Mouse (Mus musculus): ENCODE measurements around the gene Pop7. TPM values are rescaled to one million over a fixed set of nuclear protein-coding genes. Genes with fewer than 3 reads are reported as not detected.

Pop7 gene
- polyA plus RNA-seq, 1 experiment from 2014 or later: 58.0 TPM

DNA sequence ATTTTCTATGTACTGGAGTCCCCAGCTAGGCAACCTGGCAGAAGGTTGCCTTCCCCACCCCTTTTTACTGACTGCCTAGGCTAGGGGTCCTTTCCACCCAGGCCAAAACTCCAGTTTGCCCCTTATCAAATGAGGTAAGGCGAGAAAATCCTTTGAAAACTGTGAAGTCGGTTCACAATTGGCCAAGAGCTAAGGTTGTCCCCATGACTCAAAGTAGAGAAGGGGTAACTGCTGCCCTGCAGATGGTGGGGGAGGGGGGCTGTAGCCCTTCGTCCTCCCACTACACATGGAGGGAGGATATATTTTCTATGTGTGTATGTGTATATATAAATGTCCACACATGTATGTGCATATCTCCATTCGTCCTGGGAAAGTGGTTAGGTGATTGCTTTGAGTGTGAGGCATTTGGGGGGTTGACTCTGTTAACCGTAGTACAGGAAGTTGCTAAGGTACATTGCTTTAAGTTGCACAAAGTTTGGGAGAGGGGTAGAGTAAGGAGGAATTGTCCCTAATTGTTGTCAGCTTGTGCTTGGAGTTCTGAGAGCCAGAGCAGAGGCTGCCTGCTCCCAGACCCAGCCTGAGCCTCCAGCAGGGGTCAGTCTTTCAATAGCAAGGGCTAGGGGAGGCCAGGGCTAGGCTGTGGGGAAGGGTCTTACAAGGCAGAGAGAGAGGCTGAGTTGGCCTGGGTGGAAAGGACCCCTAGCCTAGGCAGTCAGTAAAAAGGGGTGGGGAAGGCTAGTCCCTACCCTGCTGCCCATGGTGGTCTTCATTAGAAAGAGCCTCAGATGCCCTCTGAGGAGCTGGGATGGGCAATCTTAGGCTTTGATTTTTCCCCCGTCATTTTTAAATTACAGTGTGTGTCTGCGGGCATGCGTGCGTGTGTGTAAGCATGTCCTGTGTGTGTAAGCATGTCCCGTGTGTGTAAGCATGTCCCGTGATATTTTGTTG lies 10.8 kb upstream of the Pop7 start:
- Histone ChIP-seq H3K4me2 (replicated peaks) (peak overlapping the region; percentile 94), H3K9ac (replicated peaks) (peak overlapping the region; percentile 100; the same call in 1 of the 2 replicates), H3K4me3 (no peak overlapping the region), H3K36me3 (peaks cover under 1% of the 10 kb centered on the region; the same call in 1 of the 2 replicates), H3K4me1 (peaks cover 37% of the 10 kb centered on the region), H3K27ac (replicated peaks) (no peak overlapping the region), H3K27me3 (no peaks in the 10 kb centered on the region; the same call in 1 of the 2 replicates), H3K9me3 (no peaks in the 10 kb centered on the region)
- WGBS: 82% methylated on average over 11 of the region's 11 CpGs
- peak; percentile 55; the same call in 1 of the 2 replicates for ATAC-seq (ENCODE audit: low FRiP score, low read depth)

DNA sequence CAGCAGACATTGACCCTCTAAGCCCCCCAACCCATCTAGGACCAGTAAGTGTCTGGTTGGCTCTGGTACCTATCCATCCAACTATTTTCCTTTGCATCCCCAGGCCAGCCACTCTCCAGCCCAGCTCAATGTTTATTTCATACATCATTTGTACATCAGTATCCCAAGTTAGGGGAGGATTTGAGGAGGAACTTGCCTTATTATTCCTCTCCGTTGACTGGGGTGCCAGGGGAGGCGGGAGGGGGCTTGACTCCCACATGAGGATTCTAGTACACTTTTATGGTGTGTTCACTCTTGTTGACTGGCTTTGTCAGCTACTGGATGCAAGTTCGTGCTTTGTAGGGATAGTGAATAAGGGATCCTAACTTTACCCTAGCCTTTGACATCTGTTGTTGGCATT lies 9.4 kb upstream of the Pop7 start:
- Histone ChIP-seq H3K27ac (replicated peaks) (peak overlapping the region; percentile 86; the same call in 1 of the 2 replicates), H3K4me1 (peaks cover 37% of the 10 kb centered on the region)

DNA sequence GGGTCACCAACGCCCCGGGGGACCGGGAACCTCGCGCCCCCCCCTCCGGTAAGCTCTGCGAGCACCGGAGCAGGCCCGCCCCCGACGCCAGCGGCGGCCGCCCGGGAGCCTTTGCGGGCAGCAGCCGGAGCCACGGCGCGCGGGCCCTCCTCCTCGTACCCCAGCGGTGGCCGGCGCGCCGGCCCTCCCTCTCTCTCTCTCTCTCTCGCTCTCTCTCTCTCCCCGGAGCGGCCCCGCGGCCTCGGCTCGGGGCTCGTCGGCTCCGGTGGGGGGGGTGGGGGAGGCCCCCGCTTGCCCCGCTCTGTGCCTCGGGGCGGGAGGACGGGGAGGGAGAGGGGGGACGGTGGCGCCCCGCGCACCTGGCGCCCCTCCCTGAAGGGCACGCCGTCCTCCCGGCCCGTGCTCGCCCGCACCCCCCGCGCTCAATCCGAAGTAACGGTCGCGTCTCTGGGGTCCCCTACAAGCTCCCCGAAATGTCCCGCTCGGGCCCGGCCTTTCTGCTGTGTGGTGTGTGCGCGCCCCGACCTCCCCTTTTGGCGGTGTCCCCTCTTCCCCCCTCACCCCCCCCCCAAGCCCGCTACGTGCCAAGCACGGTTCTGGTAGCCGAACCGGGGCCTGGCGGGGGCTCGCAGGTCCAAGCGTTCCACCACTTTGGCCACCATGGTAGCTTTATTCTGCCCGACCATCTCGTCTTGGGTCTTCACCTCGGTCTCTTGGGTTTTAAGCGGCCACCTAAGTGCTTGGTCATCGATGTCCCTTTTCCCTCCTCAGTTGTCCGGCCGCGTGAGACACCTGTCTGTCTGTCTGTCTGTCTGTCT lies 8.5 kb upstream of the Pop7 start:
- no peaks in the 10 kb centered on the region; the same call in 1 of the 2 replicates for H3K27me3 ChIP-seq
- peak overlapping the region; percentile 94 for H3K4me2 ChIP-seq (replicated peaks)
- peak overlapping the region; percentile 90 for H3K4me3 ChIP-seq
- peaks cover 37% of the 10 kb centered on the region for H3K4me1 ChIP-seq
- peak overlapping the region; percentile 100 for H3K9ac ChIP-seq (replicated peaks)
- no peaks in the 10 kb centered on the region for H3K9me3 ChIP-seq
- H3K27ac ChIP-seq (replicated peaks): peak overlapping the region; percentile 86
- no peaks in the 10 kb centered on the region for H3K36me3 ChIP-seq
- ATAC-seq (ENCODE audit: low FRiP score, low read depth): peak; percentile 58
- WGBS: under 1% methylated on average over 18 of the region's 83 CpGs

More for the DNA sequence above, 9.4 kb upstream of the Pop7 start:
- peak overlapping the region; percentile 94 for H3K4me2 ChIP-seq (replicated peaks)
- no peaks in the 10 kb centered on the region for H3K36me3 ChIP-seq
- no peak for ATAC-seq (ENCODE audit: low FRiP score, low read depth)
- no peaks in the 10 kb centered on the region for H3K9me3 ChIP-seq
- peak overlapping the region; percentile 100 for H3K9ac ChIP-seq (replicated peaks)
- no peaks in the 10 kb centered on the region; the same call in 1 of the 2 replicates for H3K27me3 ChIP-seq
- 61% methylated on average over 3 of the region's 3 CpGs for WGBS
- H3K4me3 ChIP-seq: peak overlapping the region; percentile 90

DNA sequence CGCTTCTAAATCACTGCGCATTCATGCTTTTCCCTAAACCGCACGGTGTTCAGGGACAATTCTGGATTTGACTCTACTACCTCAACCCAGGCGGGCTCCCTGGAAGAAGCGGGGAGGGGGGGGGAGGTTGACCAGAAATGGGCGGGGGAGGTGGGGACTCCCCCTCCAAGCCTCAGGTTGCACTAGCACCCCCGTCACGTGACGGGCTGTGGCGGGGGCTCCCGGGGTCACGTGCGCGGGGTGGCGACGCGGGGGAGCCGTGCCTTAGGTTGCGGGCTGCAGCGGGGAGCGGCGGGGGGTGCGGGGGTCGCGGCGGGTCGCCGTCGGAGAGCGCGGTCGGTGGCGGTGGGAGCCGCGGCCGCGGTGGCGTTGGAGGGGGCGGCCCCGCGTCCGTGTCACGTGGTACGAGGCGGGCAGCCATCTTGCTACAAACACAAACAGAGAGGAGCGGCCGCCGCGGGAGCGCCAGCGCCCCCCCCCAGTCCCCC lies 7.7 kb upstream of the Pop7 start:
- WGBS: 9% methylated on average over 9 of the region's 52 CpGs
- peak overlapping the region; percentile 86 for H3K27ac ChIP-seq (replicated peaks)
- H3K9ac ChIP-seq (replicated peaks): peak overlapping the region; percentile 100
- H3K4me3 ChIP-seq: peak overlapping the region; percentile 90
- no peaks in the 10 kb centered on the region; the same call in 1 of the 2 replicates for H3K27me3 ChIP-seq
- no peaks in the 10 kb centered on the region for H3K9me3 ChIP-seq
- H3K4me1 ChIP-seq: peaks cover 37% of the 10 kb centered on the region
- H3K4me2 ChIP-seq (replicated peaks): peak overlapping the region; percentile 94
- no peaks in the 10 kb centered on the region for H3K36me3 ChIP-seq
- peak; percentile 80 for ATAC-seq (ENCODE audit: low FRiP score, low read depth)

DNA sequence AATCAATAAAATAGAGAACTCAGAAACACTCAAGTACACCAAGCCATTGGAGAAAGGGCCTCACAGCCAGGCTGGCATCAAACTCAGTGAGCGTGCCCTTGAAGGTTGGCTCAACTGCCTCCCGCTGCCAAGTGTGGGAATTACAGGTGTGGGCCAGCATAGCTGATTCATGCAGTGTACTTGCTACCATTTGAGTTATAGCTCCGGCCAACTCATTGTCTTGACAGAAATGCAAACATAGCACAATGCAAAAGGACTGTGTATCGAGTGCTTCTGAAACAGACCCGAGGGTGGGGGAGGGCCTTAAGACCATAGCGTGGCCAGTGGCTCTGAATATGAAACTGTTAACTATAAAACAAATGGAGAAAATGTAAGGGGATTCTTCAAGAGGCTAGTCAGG lies 1.7 kb upstream of the Pop7 start:
- ATAC-seq (ENCODE audit: low FRiP score, low read depth): no peak
- Histone ChIP-seq H3K4me1 (peaks cover 16% of the 10 kb centered on the region), H3K9me3 (no peaks in the 10 kb centered on the region), H3K4me3 (no peak overlapping the region), H3K9ac (replicated peaks) (no peak overlapping the region), H3K4me2 (replicated peaks) (no peak overlapping the region), H3K27me3 (no peaks in the 10 kb centered on the region; the same call in 1 of the 2 replicates), H3K36me3 (peaks cover 8% of the 10 kb centered on the region; the same call in 1 of the 2 replicates), H3K27ac (replicated peaks) (no peak overlapping the region)
- 87% methylated on average over 6 of the region's 6 CpGs for WGBS

DNA sequence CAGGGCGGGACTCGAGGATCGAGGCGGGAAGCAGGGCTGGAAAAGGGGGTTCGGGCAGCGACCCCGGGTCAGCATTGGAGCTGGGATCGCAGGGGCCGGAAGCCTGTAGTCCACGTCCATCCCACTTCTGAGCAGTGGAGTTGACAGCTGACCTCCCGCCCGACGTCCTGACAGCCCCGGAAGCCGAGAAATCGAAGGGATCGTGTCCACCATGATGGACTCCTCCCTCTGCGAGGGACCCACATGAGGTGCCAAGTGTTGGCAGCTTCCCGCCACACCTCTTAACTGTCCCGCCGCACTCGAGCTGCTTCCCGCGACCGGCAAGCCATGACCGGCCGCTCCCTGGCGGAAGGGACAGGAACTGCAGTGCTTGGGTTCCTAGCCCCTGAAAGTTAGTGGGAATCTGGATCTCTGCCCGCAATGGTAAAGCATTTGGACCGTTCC lies 371 bp upstream of the Pop7 start:
- ATAC-seq (ENCODE audit: low FRiP score, low read depth): peak; percentile 85
- WGBS: under 1% methylated on average over 30 of the region's 30 CpGs
- H3K4me3 ChIP-seq: peak overlapping the region; percentile 64

DNA sequence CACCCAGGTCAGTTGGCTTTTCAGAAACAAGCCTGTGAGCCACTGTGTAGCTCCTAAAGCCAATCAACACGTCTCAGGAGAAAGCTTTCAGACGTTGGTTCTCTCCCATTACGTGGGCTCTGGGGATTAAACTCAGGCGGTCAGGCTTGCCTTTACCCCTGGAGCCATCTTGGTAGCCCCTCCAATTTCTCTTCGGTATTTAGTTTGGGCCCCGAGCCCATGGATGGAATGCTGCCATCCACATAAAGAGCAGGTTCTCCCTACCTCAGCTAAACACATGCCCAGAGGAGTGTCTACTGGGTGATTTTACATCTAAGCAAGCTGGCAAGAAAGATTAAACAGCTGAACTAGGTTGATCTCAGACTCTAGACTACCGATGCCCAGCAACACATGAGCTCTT lies 2.1 kb downstream of the Pop7 start:
- ATAC-seq (ENCODE audit: low FRiP score, low read depth): no peak
- Histone ChIP-seq H3K4me1 (peaks cover 16% of the 10 kb centered on the region), H3K9ac (replicated peaks) (no peak overlapping the region), H3K27ac (replicated peaks) (no peak overlapping the region), H3K9me3 (no peaks in the 10 kb centered on the region), H3K4me2 (replicated peaks) (no peak overlapping the region), H3K27me3 (no peaks in the 10 kb centered on the region), H3K4me3 (no peak overlapping the region), H3K36me3 (peaks cover 8% of the 10 kb centered on the region; the same call in 1 of the 2 replicates)
- 90% methylated on average over 7 of the region's 7 CpGs for WGBS

More for the DNA sequence above, 371 bp upstream of the Pop7 start:
- Histone ChIP-seq H3K9me3 (no peaks in the 10 kb centered on the region), H3K27ac (replicated peaks) (peak overlapping the region; percentile 94), H3K4me2 (replicated peaks) (peak overlapping the region; percentile 76), H3K4me1 (peaks cover 16% of the 10 kb centered on the region), H3K9ac (replicated peaks) (peak overlapping the region; percentile 63), H3K27me3 (no peaks in the 10 kb centered on the region), H3K36me3 (peaks cover 8% of the 10 kb centered on the region; the same call in 1 of the 2 replicates)

DNA sequence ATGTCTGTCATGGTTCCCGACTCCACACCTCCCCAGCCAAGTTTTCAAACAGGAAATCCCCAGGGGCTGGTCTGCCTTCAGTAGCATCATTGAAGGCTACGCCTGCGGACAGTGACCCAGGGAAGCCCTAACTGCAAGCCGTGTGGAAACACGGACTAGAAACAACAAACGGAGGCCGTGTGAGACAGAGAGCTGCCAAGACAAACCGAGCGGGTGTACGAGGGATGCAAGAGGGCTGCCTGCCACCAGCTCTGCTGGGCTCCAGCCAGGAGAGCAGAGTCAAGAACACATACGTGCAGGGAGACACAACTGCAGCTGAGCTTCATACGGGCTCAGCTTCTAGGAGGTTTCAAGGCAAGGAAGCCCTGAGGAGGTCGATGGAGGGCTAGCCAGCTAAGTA lies 8.5 kb downstream of the Pop7 start:
- no peak overlapping the region for H3K27ac ChIP-seq (replicated peaks)
- ATAC-seq (ENCODE audit: low FRiP score, low read depth): no peak
- no peak overlapping the region for H3K9ac ChIP-seq (replicated peaks)
- H3K4me2 ChIP-seq (replicated peaks): no peak overlapping the region
- no peaks in the 10 kb centered on the region for H3K27me3 ChIP-seq
- no peaks in the 10 kb centered on the region for H3K4me1 ChIP-seq
- 87% methylated on average over 13 of the region's 13 CpGs for WGBS
- no peaks in the 10 kb centered on the region for H3K9me3 ChIP-seq
- H3K36me3 ChIP-seq: no peaks in the 10 kb centered on the region
- H3K4me3 ChIP-seq: no peak overlapping the region

DNA sequence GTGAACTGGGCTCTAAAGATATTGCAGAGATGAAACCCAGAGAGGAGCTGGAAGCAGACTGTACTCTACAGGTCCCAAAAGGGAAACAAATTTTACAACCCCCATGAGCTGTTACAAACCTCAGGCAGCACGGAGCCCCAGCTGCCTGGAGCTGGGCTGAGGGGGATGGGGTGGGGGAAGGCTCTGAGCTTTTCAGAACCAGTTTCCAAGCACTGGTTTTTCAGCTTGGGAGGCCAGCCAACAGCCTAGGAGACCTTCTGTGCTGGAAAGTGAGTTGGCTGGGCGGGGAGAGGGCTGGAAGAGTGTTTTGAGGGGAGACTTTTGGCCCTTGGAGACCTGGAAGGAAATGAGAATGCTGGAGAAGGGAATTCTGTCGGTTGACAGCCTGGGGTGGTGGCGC lies 10.8 kb downstream of the Pop7 start:
- peaks cover 5% of the 10 kb centered on the region; the same call in 1 of the 2 replicates for H3K27me3 ChIP-seq

DNA sequence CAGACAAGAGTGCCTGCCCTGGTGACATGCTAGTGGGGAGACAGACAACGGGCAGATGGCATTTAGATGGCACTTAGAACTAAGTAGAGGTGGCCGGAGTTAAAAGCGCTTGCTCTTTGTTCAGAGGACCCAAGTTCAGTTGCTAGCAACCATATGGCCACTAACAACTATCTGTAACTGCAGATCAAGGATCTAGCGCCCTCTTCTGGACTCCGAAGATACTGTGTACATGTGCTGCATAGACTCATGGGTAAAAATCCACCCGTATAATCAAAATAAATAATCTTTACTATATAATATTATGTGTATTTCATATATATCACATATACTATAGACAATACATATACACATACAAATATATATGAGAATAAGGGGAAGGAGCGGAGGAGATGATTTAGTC lies 14.7 kb downstream of the Pop7 start:
- no peak overlapping the region for H3K4me2 ChIP-seq (replicated peaks)
- no peak overlapping the region for H3K27ac ChIP-seq (replicated peaks)
- no peaks in the 10 kb centered on the region for H3K36me3 ChIP-seq
- no peak for ATAC-seq (ENCODE audit: low FRiP score, low read depth)
- peaks cover 15% of the 10 kb centered on the region for H3K4me1 ChIP-seq
- no peak overlapping the region for H3K9ac ChIP-seq (replicated peaks)
- no peak overlapping the region for H3K4me3 ChIP-seq
- H3K27me3 ChIP-seq: peaks cover 24% of the 10 kb centered on the region
- no peaks in the 10 kb centered on the region for H3K9me3 ChIP-seq
- 84% methylated on average over 7 of the region's 7 CpGs for WGBS

More for the DNA sequence above, 10.8 kb downstream of the Pop7 start:
- Histone ChIP-seq H3K9me3 (no peaks in the 10 kb centered on the region), H3K9ac (replicated peaks) (no peak overlapping the region), H3K27ac (replicated peaks) (no peak overlapping the region), H3K36me3 (no peaks in the 10 kb centered on the region), H3K4me1 (no peaks in the 10 kb centered on the region), H3K4me3 (no peak overlapping the region), H3K4me2 (replicated peaks) (no peak overlapping the region)
- 67% methylated on average over 4 of the region's 4 CpGs for WGBS
- ATAC-seq (ENCODE audit: low FRiP score, low read depth): no peak

DNA sequence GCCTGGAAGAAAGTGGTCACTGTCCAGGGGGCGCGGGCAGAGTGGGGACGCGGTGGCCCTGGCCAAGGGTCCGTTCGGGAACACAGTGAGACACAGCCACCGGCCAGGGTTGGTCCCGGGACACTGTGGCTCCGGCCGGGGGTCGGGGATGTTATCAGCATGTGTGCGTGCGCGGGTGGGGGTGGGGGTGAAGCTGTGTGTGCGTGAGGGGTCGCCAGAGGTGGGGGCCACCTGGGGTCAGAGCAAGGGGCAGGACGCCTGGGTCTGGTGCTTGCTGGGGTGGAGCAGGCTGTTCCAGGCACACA lies 16.5 kb downstream of the Pop7 start:
- Histone ChIP-seq H3K4me1 (peaks cover 15% of the 10 kb centered on the region), H3K27me3 (peaks cover 24% of the 10 kb centered on the region), H3K36me3 (no peaks in the 10 kb centered on the region), H3K9ac (replicated peaks) (peak overlapping the region; percentile 54), H3K9me3 (no peaks in the 10 kb centered on the region), H3K4me3 (peak overlapping the region; percentile 36), H3K27ac (replicated peaks) (no peak overlapping the region), H3K4me2 (replicated peaks) (peak overlapping the region; percentile 63)
- ATAC-seq (ENCODE audit: low FRiP score, low read depth): no peak
- 2% methylated on average over 17 of the region's 17 CpGs for WGBS
